Mouse (Mus musculus): ENCODE measurements at regions not wholly inside any gene's neighbourhood (a gene's known extent, or its start where the extent isn't known, plus 50 kb on each side); places are given as distances from the start of the nearest gene placed in this dataset.

- TF ChIP-seq CTCF (IDR thresholded peaks at IDR 0.05) (no peak), EP300 (IDR thresholded peaks at IDR 0.05) (no peak)
Measured at GRCm38 (mm10) chr8:92084124-92084523, 273.3 kb upstream of the Irx5 start.

Data from lung, postnatal 0 days (tissue).